Mouse (Mus musculus) induced T-regulatory cell, adult 2 months (primary cell): ENCODE measurements around the gene AB124611.
"Not testable (repeated sequence)": the region's sequence is repeated elsewhere in the genome, so short reads cannot be mapped to it uniquely, and the experiment has no call there.

Experiments used
- DNase-seq: peaks from one replicate; pipeline ENCODE4 v3.0.0-alpha.2; 2012; ENCODE audit warnings: low read depth

Gene AB124611

GRCm38 (mm10) chr9:21525937-21526633 lies at the start of gene AB124611:
AB124611 (plus strand) TSS chr9:21526176.
- DNase-seq = peak; percentile 69

GRCm38 (mm10) chr9:21477707-21478106 lies 48.3 kb upstream of the AB124611 start:
- peak; percentile 30 for DNase-seq

GRCm38 (mm10) chr9:21484065-21484464 lies 41.9 kb upstream of the AB124611 start:
- no peak for DNase-seq

- not testable (repeated sequence) for DNase-seq
Observed at GRCm38 (mm10) chr9:21488246-21488645, 37.7 kb upstream of the AB124611 start.

GRCm38 (mm10) chr9:21490696-21491095 lies 35.3 kb upstream of the AB124611 start:
- no peak for DNase-seq

GRCm38 (mm10) chr9:21493907-21494306 lies 32.1 kb upstream of the AB124611 start:
- DNase-seq = no peak

GRCm38 (mm10) chr9:21494726-21495125 lies 31.2 kb upstream of the AB124611 start:
- no peak for DNase-seq

GRCm38 (mm10) chr9:21496308-21497049 lies 29.5 kb upstream of the AB124611 start:
- no peak for DNase-seq

GRCm38 (mm10) chr9:21497050-21497542 lies 28.9 kb upstream of the AB124611 start:
- no peak for DNase-seq

- DNase-seq = no peak
Observed at GRCm38 (mm10) chr9:21497664-21498063, 28.3 kb upstream of the AB124611 start.

- no peak for DNase-seq
Observed at GRCm38 (mm10) chr9:21498284-21498902, 27.6 kb upstream of the AB124611 start.

GRCm38 (mm10) chr9:21503352-21503751 lies 22.6 kb upstream of the AB124611 start:
- DNase-seq = no peak

- DNase-seq = no peak
Observed at GRCm38 (mm10) chr9:21505767-21506166, 20.2 kb upstream of the AB124611 start.

- DNase-seq = no peak
Observed at GRCm38 (mm10) chr9:21507753-21508430, 18.1 kb upstream of the AB124611 start.

GRCm38 (mm10) chr9:21508871-21509404 lies 17.0 kb upstream of the AB124611 start:
- peak; percentile 23 for DNase-seq

GRCm38 (mm10) chr9:21509772-21510688 lies 15.9 kb upstream of the AB124611 start, which contains the start of gene Tmed1:
Tmed1 (minus strand) TSS chr9:21510252.
- peak; percentile 90 for DNase-seq

GRCm38 (mm10) chr9:21510689-21511015 lies 15.3 kb upstream of the AB124611 start:
- DNase-seq = no peak

GRCm38 (mm10) chr9:21511052-21511451 lies 14.9 kb upstream of the AB124611 start:
- DNase-seq = no peak

GRCm38 (mm10) chr9:21513466-21513865 lies 12.5 kb upstream of the AB124611 start:
- DNase-seq = no peak

GRCm38 (mm10) chr9:21517947-21518495 lies 8.0 kb upstream of the AB124611 start:
- DNase-seq = no peak

- DNase-seq = not testable (repeated sequence)
Observed at GRCm38 (mm10) chr9:21518690-21519089, 7.3 kb upstream of the AB124611 start.
